8 mouse cellular contexts compared by ENCODE assay signal in the genomic region with DNA sequence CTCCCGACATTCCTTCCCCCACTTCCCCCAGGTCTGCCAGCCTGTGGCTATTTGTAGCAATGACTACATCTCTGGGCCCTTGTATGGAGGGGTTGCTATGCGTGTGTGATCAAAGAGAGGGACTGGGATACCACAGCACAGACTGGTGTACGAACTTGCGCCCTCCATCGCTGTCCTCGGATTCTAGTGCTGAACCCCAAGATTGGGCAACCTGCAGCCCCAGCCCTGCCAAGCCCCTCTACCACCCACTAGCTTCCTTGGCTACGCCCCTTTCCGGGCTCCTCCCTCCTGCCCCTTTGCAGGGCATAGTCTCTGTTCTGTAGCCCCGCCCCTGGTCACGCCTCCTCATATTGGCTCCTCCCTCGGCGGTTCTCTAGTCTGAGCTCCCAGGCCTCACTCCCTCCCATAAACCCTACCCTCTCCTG. TPM values are rescaled to one million over a fixed set of nuclear protein-coding genes. Genes with fewer than 3 reads are reported as not detected.
DNase-seq lines count a peak whose midpoint lies in the region; ATAC-seq lines count a peak whose summit lies in the region.

Gene Slc8a2 (plus strand): TSS at position 406 of the 425 bp plus-strand sequence.

- no peaks in the 10 kb centered on the region for H3K27me3 ChIP-seq in hindbrain, embryonic 12.5 days

- ATAC-seq in hindbrain, embryonic 12.5 days (ENCODE audit: low FRiP score), result peak; percentile 84

- WGBS in hindbrain, embryonic 12.5 days, result 2% methylated on average over 12 of the region's 12 CpGs

- H3K36me3 ChIP-seq in hindbrain, embryonic 12.5 days, result peaks cover 9% of the 10 kb centered on the region

- peak within 1 kb of the TSS; percentile 90 for H3K27ac ChIP-seq in hindbrain, embryonic 12.5 days

- H3K9ac ChIP-seq in hindbrain, embryonic 12.5 days, result peak within 1 kb of the TSS; percentile 85

- peak within 1 kb of the TSS; percentile 74 for H3K4me2 ChIP-seq in hindbrain, embryonic 12.5 days (replicated peaks)

- DNase-seq in R1 (ENCODE audit: low read depth, low spot score), result peak; percentile 96
- peak; percentile 96 for DNase-seq in cerebellum, postnatal 10 days
- peak; percentile 87 to 89 for DNase-seq in frontal cortex, postnatal 14 days (ENCODE audit: low spot score in 2 of 2)
- DNase-seq in layer of hippocampus, postnatal 36 days, result peak; percentile 85 to 86
- peak; percentile 67 for DNase-seq in lung, postnatal 14 days
- DNase-seq in retina, postnatal 1 day, result peak; percentile 92
- DNase-seq in urinary bladder, postnatal 4 days (ENCODE audit: low spot score in 2 of 2), result peak; percentile 71 to 81

- no peaks in the 10 kb centered on the region for H3K9me3 ChIP-seq in hindbrain, embryonic 12.5 days (replicated peaks)

- H3K4me1 ChIP-seq in hindbrain, embryonic 12.5 days, result peaks cover 53% of the 10 kb centered on the region

- peak within 1 kb of the TSS; percentile 71 for H3K4me3 ChIP-seq in hindbrain, embryonic 12.5 days

RNA-seq across cellular contexts. Expression of gene Slc8a2, which starts in this region (rescaled TPM):
- polyA plus RNA-seq in hindbrain, embryonic 12.5 days (2016; fragmentation: Nextera tagmentation; extraction: Ambion mirVana), result 1.1 and 1.3 TPM in 2 replicates
- 100 to 1,000 TPM; 286 to 292 TPM for total RNA-seq in layer of hippocampus, postnatal 36 days (2021)

Comparison
In these comparisons a context has a peak if more than half of its experiments do, and no peak if none do; other contexts are left out.
1. Peak in every context shown above with its lines: DNase-seq, ATAC-seq, H3K4me3 ChIP-seq and H3K27ac ChIP-seq.